Mouse (Mus musculus) spleen, adult 2 months (tissue): ENCODE data around the gene Ercc2.

Experiments
- CTCF ChIP-seq: fragments of 200-500 bp; IDR thresholded peaks from 2 replicates; pipeline ENCODE4 v1.5.1; 2011; ENCODE audit warnings: mild to moderate bottlenecking, inconsistent platforms; ENCODE audit not compliant: insufficient read depth, insufficient read length, insufficient replicate concordance; ENCODE audit errors: extremely low read depth
- POLR2A ChIP-seq: fragments of 200-500 bp; IDR thresholded peaks from 2 replicates; pipeline ENCODE4 v1.6.1; 2011; ENCODE audit warnings: low read depth, low read length, inconsistent platforms

GRCm38 (mm10) chr7:19402535-19403112 is 20.8 kb downstream of the Ercc2 start:
- TF ChIP-seq CTCF (no peak), POLR2A (no peak)
